Mouse (Mus musculus) heart, postnatal 25 days (tissue): ENCODE results near the gene Itpkb. TPM values are rescaled to one million over a fixed set of nuclear protein-coding genes. Genes with fewer than 3 reads are reported as not detected.
A peak's percentile ranks its signal among the peaks of the same experiment; 100 is the strongest.
"Not testable (repeated sequence)": the region's sequence is repeated elsewhere in the genome, so short reads cannot be mapped to it uniquely, and the experiment has no call there.

Experiments
- DNase-seq: peaks from one replicate; pipeline ENCODE4 v3.0.0; 2022; ENCODE audit warnings: low spot score
- intact Hi-C: fragments of 180-260 bp; cut with DNase I; formaldehyde crosslinking; loops from one replicate; pipeline ENCODE4 v1.15.1; 2025
- total RNA-seq, 2 experiments: library from RNA; stranded (reverse); gene quantifications; 2 replicates each; pipeline ENCODE4 v1.2.3; 2021

The Itpkb gene
- total RNA-seq, 2 experiments from 2014 or later: 56.1 to 63.6 TPM

DNA sequence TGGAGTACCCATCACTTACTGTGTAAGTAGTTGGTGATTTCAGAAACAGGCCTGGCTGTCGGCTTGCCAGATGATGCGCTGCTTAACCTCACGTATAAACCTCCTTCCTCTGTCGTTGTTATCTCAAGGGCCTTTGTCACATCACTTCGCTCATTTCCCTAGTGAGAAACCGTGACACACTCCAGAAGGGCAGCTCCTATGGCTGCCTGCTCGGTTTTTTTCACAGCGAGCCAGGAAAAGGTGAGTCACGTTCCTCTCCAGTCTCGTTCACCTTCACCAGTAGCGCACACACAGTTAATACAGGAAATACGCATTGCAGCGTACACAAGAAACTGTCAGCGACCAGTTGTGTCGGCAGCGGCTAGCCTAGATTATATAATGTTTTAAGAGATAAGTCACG, 33.7 kb downstream of the Itpkb start:
- intact Hi-C loops: no loop called here
- DNase-seq: no peak

DNA sequence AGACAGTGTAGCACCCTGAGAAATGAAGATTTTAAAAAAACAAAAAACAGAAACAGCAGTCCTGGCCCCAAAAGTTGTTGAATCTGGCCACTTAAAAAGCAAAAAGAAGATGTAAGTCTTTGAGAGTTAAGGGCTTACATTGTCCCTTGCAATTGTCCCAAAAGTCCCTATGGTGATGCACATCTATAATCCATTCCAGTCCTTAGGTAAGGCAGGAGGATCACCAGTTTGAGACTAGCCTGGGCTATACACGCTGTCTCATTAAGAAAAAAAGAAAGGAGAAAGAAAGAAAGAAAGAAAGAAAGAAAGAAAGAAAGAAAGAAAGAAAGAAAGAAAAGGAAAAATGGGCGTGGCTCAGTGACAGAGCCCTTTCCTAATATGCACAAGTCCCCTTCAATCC, 34.4 kb downstream of the Itpkb start:
- no peak for DNase-seq
- intact Hi-C loops: no loop called here

DNA sequence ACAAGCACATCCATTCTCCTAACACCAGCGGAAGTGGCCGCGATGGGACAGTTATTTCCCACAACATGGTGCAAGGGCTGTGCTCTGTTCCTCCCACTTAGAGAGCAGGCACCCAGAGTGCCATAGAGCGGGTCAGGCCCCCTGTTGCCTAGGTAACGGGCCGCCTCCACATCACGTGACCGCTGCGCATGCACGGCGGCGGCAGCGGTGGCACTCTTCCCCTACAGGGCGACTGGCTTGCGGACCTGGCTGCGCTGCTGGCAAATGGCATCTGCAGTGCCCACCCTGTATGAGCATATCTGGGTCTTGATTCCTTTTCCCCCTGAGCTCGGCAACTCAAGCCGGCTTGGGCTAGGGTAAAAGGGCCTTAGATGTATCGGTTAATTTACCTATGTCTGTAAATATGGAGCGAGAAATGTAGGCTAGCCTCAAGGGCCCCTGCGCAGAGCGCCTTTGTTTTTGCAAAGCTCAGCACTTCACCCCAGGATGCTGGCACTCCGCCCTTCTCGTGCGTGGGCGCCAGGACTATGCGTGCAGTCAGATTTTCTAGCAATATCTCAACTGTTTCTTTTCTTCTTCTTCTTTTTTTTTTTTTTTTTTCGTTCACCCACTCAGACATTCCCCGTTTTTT, 35.0 kb downstream of the Itpkb start:
- peak; percentile 85 for DNase-seq
- intact Hi-C loops: no loop called here

DNA sequence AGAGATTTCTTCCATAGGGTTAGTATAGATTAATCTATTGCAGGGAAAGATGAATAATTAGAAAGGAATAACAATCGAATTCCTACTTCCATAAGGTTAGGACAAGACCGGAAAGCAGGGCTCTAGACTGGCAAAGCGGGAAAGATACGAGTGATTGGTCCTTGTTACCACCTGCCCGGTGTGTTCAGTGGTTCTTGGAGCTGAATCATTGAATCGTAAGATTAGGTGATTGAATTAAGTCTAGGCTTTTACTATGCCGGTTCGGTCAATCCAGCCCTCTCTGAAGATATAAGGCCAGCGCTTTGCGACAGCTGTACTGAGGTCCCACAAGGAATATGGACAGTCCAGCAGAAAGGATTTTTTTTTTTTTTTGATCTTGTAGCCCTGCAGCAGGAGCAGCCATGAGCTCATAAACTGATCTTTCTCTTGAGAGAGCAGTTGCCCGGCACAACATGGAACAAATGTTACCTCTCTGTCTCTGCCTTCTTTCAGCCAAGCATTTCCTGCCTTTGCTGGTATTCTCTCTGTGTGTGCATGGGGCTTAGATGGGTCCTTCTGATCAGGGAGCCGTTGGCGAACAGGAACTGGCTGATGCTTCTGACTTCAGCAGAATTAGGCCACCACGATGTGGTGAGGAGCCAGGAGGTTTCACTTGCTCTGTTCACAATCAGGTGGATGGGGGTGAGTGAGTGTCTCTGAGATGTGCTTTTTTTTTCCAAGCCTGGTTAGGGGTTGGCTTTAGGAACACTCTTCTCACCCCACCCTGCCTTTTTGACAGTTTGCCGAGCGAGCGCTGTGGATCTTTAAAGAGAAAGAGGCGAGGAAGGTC, 35.9 kb downstream of the Itpkb start:
- intact Hi-C loops: loop anchor here (2.0 kb wide), 1 partner anchor 19 kb away; no protein-coding TSS in a partner anchor
- no peak for DNase-seq

DNA sequence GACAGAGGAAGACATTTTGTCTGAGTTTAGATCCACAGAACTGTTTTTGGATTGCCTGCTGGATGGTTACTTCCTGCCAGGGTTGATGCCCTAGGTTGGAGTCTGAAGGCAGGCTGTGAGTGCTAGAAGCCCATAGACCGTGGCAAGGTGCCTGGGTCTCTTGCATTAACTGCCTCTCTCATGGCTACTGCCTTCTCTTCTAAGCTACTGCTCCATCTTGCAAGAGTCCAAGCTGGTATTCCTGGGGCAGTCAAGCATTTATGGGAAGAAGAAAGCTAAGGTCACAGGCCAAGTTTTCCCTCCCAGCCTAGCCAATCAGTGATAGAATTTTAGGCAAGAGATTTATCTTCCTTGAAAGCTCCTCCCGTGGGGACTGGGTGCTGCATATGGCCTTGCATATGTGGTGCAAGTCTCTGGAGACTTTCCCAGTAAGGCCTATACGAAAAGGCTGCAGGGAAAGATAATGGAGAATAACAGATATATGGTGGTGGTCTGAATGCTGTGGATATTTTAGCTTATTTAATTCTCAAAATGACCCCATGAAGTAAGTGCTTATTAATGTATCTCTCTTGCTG, 36.8 kb downstream of the Itpkb start:
- intact Hi-C loops: loop anchor here (2.0 kb wide), 1 partner anchor 18 kb away; no protein-coding TSS in a partner anchor
- no peak for DNase-seq

DNA sequence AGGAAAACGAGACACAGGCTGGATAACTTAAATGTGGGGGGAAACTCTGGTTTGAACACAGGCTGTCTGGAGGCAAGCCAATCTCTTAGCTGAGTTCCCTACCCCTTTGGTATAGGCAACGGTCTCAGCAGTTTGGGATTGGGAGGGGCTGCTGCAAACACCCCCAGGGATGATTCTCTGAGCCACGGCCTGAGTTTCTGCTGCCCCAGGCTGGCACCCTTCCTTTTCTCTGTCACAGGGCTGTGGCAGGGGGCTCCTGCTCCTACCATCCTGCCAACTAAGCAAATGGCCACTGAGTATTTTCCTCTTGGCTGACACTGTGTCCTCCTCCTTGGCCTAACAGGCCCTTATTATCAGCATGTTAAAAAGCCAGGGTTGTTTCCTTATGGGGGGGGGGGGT, 37.3 kb downstream of the Itpkb start:
- intact Hi-C loops: loop anchor here (2.0 kb wide), 1 partner anchor 17 kb away; no protein-coding TSS in a partner anchor

DNA sequence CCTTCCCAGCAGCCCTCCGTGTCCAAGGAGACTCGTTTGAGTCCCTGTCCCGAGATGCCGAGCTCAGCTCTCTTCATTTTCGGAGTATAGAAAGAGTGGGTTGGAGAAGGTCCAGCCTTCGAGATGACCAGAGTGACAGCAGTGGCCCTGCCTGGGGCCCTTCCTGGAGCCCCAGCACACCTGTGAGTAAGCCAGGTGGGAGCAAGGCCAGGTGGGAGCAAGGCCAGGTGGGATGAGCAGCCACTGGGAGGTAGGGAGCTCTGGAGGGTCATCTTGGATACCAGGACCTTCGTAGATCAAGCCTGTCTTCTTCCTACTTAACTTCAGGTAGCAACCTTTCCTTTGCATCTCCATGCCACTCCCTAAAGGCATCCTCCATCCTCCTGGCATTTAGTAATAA, 37.8 kb downstream of the Itpkb start:
- intact Hi-C loops: no loop called here
- no peak for DNase-seq

More for the DNA sequence above, 37.3 kb downstream of the Itpkb start:
- no peak for DNase-seq

DNA sequence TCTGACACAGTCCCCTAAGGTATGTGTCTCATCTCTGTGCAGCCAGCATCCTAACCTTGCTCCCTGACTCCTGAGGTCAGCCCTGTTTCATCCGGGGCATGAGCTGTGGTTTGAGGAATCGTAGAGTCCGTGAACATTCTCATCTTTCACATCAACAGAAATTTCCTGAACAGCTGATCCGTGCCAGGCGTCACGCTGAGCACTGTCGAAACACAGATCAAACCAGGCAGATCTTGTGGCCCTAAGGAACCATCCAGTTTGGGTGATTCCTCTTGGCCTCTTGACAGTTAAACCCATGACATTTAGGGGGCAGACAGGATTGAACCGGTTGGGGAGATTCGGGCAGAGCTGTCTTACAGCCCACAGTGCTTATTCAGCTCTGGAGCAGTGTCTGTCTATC, 38.4 kb downstream of the Itpkb start:
- intact Hi-C loops: no loop called here
- DNase-seq: no peak

DNA sequence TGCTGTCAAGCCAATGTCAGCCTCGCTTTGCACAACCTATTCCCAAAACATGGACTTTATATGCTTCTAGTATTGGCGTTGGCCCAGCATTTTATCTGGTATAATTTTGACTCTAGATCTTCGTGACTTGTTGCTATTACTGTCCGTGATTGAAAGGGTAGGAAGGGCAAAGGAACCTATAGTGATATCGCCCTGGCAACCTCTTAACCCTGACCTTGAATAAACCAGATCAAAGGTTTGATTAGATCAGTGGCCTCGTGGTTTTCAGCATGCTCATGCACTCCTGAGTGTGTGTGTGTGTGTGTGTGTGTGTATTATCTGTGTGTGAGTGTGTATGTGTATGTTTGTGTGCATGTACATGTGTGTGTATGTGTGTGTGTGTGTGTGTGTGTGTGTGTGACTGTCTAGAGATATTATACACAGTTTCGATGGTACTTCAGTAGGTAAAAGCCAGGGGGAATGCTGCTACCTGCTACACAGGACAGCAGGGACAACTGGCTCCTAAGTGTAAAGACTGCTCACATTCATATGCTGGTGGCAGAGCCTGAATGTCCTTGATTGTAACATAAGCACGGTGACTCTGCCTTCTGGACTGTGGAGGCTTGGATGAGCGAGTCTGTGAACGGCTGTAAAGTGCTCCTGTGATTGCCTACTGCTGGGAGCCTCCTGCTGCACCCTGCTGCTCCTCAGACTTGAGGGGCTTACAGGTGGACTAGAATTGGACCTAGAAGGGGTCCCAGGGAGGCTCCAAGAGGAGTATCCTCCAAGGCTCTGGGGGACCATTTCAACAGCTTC, 40.8 kb downstream of the Itpkb start:
- no peak for DNase-seq

DNA sequence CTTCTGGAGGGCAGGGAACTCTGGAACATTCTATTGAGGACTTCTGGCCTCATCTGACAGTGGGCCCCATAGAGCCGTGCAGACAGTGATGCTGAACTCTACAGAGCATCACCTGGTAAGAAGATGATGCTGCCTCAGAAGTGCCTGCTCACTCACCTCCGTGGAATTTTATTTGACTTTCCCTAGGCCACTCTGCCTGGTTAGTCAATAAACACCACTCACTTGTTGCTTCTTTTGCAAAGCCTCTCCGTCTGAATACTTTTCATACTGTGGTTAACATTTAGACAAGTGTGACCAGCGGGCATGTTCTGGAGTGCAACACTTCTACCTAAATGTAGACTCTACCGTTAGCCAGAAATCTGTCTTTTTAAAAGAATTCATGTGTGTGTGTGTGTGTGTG, 42.0 kb downstream of the Itpkb start:
- DNase-seq, intact Hi-C loops: not testable (repeated sequence)

More for the DNA sequence above, 40.8 kb downstream of the Itpkb start:
- intact Hi-C loops: no loop called here

DNA sequence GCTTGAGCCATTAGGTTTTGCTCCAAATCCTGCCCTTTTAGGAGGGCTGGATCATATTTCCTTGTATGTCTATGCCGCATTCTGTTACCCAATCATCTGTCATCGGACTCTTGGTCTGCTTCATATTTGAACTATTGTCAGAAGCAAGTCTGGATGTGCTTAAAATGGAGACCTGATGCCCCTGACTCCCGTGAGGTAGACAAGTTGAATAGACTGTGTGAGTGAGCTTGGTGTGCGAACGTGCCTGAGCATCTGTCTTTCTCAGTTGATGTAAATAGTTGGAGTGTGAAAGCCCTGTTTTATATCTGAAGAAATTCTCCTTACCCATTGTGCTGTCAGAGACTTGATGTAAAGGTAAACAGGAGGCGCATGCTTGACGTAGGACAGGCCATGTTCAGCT, 46.3 kb downstream of the Itpkb start:
- intact Hi-C loops: no loop called here
- no peak for DNase-seq

DNA sequence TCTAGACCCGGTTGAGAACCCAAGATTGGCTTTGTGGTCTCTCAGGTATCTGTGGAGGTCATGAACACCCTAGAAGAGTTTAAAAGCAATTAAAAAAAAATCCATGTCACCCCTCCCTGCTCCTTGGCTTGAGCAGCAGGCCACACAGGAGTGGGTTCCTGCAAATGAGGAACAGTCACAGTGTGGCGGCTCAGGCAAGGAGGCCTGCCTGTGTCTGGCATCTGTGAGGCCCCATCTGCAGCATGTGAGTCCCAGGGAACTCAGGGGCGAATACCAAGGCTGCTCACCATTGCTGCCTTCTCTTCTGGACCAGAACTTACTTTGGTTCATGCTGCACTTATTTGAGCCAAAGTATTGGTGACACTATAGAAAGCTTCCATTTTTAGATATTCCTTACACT, 49.3 kb downstream of the Itpkb start:
- no peak for DNase-seq

DNA sequence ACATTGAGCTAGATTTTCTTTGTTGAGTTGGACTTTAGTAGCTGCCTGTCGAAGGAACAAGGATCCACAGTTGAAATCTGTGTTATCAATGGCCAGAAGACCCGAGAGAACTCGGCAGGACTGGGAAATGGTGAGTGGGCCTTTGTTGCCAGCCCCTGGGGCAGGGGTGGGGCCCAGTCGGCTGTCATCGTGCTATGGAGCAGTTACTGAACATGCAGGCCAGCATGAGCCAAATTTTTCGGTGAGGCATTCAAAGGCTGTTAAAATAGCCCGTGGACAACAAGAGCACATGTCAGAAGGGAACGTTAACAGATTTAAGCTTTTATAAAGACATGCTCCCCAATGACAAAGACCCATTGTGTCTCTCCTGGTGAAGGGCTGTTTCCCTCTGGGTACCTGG, 52.1 kb downstream of the Itpkb start:
- intact Hi-C loops: no loop called here
- no peak for DNase-seq

More for the DNA sequence above, 49.3 kb downstream of the Itpkb start:
- intact Hi-C loops: no loop called here

DNA sequence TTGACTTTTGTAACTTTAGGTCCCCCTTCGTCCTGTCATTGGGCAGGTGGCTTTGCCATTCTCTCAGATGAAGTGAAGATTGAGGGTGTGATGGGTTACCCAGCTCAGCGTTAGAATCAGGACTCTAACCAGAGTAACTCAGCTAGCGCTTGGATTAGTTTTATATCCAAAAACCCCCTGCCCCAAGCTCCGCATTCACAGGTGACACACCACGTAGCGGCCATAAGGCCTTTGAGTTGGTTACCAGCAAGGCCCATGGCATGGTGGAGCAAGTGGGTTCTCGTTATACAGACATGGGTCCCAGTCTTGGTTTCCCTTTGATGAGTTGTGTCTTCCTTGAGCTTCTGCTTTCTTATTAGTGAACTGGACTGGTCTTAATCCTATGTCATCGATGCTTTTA, 53.6 kb downstream of the Itpkb start:
- DNase-seq: no peak
- intact Hi-C loops: loop anchor here (2.0 kb wide), 1 partner anchor 17 kb away; no protein-coding TSS in a partner anchor

DNA sequence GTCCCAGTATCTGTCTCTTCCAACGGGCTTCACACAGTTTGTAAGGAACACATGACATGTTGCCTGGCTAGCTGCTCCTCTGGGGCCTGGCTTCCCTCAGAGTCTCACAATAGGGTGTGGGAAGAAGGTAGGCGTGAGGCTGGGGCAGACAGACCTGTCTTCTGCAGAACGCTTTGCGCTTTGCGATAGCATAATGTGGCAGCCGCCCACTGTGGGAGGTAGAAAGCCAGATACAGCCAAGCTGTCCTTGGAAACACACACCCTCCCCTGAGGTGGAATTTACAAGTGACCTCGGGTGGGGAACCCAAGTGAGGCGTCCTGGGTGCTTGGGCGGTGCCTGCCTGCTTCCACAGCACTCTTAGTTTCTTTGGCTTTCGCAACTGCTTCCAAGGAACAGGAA, 54.2 kb downstream of the Itpkb start:
- intact Hi-C loops: loop anchor here (2.0 kb wide), 1 partner anchor 18 kb away; no protein-coding TSS in a partner anchor
- DNase-seq: no peak

DNA sequence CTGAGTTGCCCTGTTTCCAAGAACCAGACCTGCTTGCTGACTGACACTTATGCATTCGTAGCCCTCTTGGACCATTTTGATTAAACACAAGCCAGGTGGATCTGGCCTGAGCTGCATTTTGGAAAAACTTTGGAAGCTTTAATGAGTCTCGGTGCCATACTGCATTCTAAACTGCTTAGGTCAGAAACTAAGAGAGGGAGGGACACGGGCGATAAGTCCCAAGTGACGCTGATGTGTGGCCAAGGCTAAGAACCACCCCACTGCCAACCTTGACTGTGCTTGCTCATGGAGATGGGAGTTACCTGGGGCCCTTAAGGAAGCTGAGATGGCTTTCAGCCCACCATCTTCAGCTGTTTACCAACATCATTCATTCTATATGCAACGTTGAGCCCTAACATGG, 55.0 kb downstream of the Itpkb start:
- intact Hi-C loops: loop anchor here (2.0 to 5.0 kb wide), 2 partner anchors 19 to 53 kb away; partner anchors contain the start of gene Itpkb

DNA sequence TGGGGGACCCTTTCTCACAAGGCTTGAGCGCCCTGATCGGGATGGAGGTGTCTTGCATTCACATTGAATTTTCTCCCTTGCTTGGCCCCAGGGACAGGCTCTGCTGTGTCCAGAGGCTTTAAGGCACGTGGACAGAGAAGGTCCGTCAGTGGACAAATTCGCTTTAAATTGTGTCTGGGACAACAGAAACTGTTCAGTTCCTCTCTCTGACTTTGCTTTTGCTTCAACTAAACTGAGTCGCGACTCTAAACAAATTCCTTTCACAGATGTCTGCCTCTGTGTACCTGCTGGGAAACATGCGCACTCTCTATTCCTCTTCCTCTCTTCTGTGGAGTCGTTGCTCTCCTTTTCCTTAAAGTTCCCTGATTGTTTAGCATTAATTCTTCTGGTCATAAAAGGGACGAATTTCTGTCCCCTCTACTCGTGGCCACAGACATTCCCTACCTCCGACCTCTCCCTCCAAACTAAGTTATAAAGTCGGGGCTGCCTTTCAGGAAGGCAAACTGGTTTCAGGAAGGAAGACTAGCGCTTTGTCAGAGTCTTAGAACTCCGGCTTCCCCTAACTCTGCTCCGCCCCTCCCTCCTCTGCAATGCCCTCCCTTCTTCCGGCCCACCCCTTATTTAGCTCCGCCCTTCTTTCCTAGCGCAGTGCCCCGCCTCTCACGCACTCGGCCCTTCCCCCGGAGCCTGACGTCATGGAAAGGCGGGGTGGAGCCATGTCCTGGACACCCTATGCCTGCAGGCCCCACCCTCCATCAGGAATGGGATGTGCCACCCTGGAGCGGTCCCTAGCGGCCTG, 56.9 kb downstream of the Itpkb start:
- peak; percentile 99 for DNase-seq
- intact Hi-C loops: loop anchor here (5.0 kb wide), 1 partner anchor 55 kb away; the partner anchor contains the start of gene Itpkb

More for the DNA sequence above, 55.0 kb downstream of the Itpkb start:
- DNase-seq: no peak

DNA sequence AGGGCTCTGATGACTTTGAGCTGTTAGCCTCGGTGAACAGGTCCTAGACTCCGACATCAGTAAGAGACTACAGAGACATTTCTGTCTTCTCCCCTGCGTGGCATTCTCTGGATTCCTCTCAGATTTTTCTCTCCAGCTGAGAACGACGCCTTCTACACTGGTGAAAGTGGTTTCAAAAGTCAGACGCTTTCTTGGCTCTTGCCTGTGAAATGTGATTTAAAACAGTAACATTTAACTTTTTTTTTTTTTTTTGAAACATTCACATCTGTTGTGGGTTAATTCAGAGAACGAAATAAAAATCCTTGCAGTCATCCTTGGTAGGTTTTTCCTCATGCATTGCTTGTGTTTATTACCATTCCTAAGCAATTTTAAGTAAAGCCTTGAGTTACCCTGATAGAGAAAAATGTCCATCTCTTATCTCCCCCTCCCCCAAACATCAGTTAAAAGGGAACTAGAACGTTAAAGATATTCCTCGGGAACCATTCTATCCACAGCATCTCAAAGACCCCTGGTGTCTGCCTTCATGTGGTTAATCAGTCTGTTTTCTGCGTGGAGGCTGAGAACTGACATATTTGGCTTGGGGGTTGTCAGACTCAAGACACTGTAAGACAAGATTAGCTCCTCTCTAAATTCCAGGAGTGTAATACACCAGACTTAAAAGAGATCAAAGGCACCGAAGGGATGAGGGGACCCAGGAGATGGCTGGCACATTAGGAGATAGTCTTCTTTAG, 57.6 kb downstream of the Itpkb start:
- intact Hi-C loops: loop anchor here (5.0 kb wide), 1 partner anchor 56 kb away; the partner anchor contains the start of gene Itpkb
- no peak for DNase-seq
